Mouse (Mus musculus) limb, embryonic 12.5 days (tissue): ENCODE results near the gene Stk19. TPM values are rescaled to one million over a fixed set of nuclear protein-coding genes. Genes with fewer than 3 reads are reported as not detected.

ENCODE experiments used
- ATAC-seq: fragments of 200-750 bp; cut with Nextera tagmentation; 2 replicates; pipeline ENCODE4 v1.8.0; 2017; ENCODE audit warnings: low read depth, moderate TSS enrichment; ENCODE audit not compliant: insufficient number of reproducible peaks, insufficient read depth, low FRiP score, low TSS enrichment
- H3K27ac ChIP-seq: fragments of 300-500 bp; sonication (generic); 2 replicates; pipeline ENCODE4 v1.5.1; 2016; ENCODE audit warnings: mild to moderate bottlenecking, moderate library complexity
- H3K27me3 ChIP-seq: fragments of 300-500 bp; sonication (generic); 2 replicates; pipeline ENCODE4 v1.6.1; 2016; ENCODE audit warnings: mild to moderate bottlenecking, moderate library complexity
- H3K36me3 ChIP-seq: fragments of 300-500 bp; sonication (generic); 2 replicates; pipeline ENCODE4 v1.6.1; 2016; ENCODE audit warnings: mild to moderate bottlenecking, moderate library complexity
- H3K4me1 ChIP-seq: fragments of 300-500 bp; sonication (generic); replicated peaks from 2 replicates; pipeline ENCODE4 v1.6.1; 2016
- H3K4me2 ChIP-seq: fragments of 300-500 bp; sonication (generic); 2 replicates; pipeline ENCODE4 v1.6.1; 2016; ENCODE audit warnings: mild to moderate bottlenecking, moderate library complexity
- H3K4me3 ChIP-seq: fragments of 300-500 bp; sonication (generic); replicated peaks from 2 replicates; pipeline ENCODE4 v1.5.1; 2016; ENCODE audit warnings: mild to moderate bottlenecking
- H3K9ac ChIP-seq: fragments of 300-500 bp; sonication (generic); replicated peaks from 2 replicates; pipeline ENCODE4 v1.6.1; 2016; ENCODE audit warnings: mild to moderate bottlenecking, moderate library complexity
- H3K9me3 ChIP-seq: fragments of 300-500 bp; sonication (generic); 2 replicates; pipeline ENCODE4 v1.6.1; 2016; ENCODE audit warnings: mild to moderate bottlenecking, moderate library complexity
- WGBS: fragments of 180-500 bp; shearing (Covaris S2); methylation state at CpG from one replicate; pipeline ENCODE4 v1.1.7; 2016; 5-methylcytosine and 5-hydroxymethylcytosine counted together
- microRNA-seq: library from miRNA; unstranded; fragments of <30 nt; microRNA quantifications from one replicate; pipeline ENCODE4, GENCODE M21; 2017
- polyA plus RNA-seq: library from polyadenylated mRNA; unstranded; fragments of >200 nt; fragmentation: Nextera tagmentation; extraction: Ambion mirVana; gene quantifications from 2 replicates; pipeline ENCODE4 v1.2.1, GENCODE M21; 2016

Gene Stk19
- polyA plus RNA-seq, 1 experiment from 2014 or later = 24.9 TPM

DNA sequence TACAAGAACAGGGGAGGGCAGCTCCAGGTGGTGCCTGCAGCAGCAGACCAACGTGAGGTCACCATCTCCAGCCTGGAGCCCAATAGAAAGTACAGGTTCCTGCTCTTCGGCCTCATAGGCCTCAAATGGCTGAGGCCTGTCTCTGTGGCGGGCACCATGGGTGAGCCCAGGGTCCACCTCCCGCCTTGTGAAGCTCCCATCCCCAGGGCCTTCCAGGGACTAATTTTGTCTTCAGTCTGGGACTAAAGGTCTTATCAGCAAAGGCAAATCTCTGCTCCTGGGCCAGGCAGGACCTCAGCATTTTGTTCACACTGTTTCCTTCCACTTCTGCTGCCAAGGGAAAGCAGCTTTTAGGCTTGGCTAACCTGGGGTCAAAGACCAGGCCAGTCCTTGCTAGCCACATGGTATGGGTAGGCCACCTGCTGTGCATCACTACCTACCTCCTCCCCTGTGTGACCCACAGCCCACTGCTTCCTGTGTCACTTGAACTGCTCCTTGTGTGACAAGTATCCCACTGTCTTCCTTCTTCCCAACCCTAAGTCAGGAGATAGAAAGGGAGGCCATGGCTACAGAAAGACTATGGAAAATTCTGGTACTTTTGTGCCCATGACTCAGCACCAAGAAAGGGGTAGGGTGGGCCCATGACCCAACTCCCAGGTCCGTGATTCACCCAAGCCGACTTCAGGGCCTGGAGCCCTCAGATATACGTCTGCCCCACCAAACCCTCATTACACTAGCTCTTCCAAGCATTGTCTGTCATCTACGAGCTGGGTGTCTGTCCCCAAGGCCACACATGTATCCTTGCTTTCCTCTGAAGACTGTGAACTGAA lies 40.2 kb downstream of the Stk19 start:
- H3K9me3 ChIP-seq = peaks cover 8% of the 10 kb centered on the region; the same call in 1 of the 2 replicates
- WGBS = 85% methylated on average over 8 of the region's 8 CpGs
- H3K36me3 ChIP-seq = no peaks in the 10 kb centered on the region
- no peak overlapping the region for H3K4me3 ChIP-seq
- no peaks in the 10 kb centered on the region for H3K27me3 ChIP-seq
- no peak overlapping the region for H3K27ac ChIP-seq
- no peak overlapping the region for H3K4me2 ChIP-seq
- ATAC-seq = no peak
- no peak overlapping the region for H3K9ac ChIP-seq
- no peaks in the 10 kb centered on the region for H3K4me1 ChIP-seq

- 66% methylated on average over 9 of the region's 9 CpGs for WGBS
- Histone ChIP-seq H3K9me3 (peaks cover 8% of the 10 kb centered on the region; the same call in 1 of the 2 replicates), H3K4me2 (no peak overlapping the region), H3K9ac (no peak overlapping the region), H3K27me3 (no peaks in the 10 kb centered on the region), H3K4me3 (no peak overlapping the region), H3K36me3 (no peaks in the 10 kb centered on the region), H3K4me1 (no peaks in the 10 kb centered on the region), H3K27ac (no peak overlapping the region)
- ATAC-seq = no peak
Measured at GRCm38 (mm10) chr17:34795633-34796032, 41.1 kb downstream of the Stk19 start.

DNA sequence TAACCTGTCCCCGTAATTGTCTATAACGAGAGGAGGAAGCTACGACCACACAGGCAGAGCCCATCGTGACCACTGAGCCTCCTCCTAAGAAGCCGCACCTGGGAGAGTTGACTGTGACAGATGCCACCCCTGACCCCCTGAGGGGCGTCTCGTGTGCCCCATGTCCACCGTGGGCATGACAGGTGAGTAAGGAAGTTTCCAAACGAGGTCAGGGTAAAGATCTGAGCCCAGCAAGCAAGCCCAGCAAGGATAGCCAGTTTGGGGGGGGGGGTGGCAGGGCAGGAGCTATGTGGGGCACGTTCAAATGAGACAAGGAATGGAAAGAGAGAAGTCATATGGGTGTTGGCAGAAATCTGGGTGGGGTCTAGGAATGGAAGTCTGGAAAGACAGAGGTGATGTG lies 41.7 kb downstream of the Stk19 start:
- H3K27ac ChIP-seq = no peak overlapping the region
- no peaks in the 10 kb centered on the region for H3K36me3 ChIP-seq
- no peak for ATAC-seq
- no peaks in the 10 kb centered on the region for H3K4me1 ChIP-seq
- H3K4me3 ChIP-seq = no peak overlapping the region
- 85% methylated on average over 10 of the region's 10 CpGs for WGBS
- H3K4me2 ChIP-seq = no peak overlapping the region
- peaks cover 8% of the 10 kb centered on the region; the same call in 1 of the 2 replicates for H3K9me3 ChIP-seq
- H3K9ac ChIP-seq = no peak overlapping the region
- H3K27me3 ChIP-seq = no peaks in the 10 kb centered on the region

- Histone ChIP-seq H3K4me1 (no peaks in the 10 kb centered on the region), H3K9ac (no peak overlapping the region), H3K9me3 (peaks cover 20% of the 10 kb centered on the region), H3K27ac (no peak overlapping the region), H3K36me3 (no peaks in the 10 kb centered on the region), H3K4me2 (no peak overlapping the region), H3K4me3 (no peak overlapping the region), H3K27me3 (no peaks in the 10 kb centered on the region)
- WGBS = 76% methylated on average over 9 of the region's 9 CpGs
- no peak for ATAC-seq
Measured at GRCm38 (mm10) chr17:34777680-34778325, 58.9 kb downstream of the Stk19 start.

Small RNA genes within 50 kb of the gene (microRNA-seq; reads per million reads assigned to microRNA genes)
- gene Mir6970 (0.70 reads per million), gene Mir6971 (1.9 reads per million), gene Mir6972 (not detected)

Other genes starting within 250 kb of the Stk19 start
- 2.6 and 3.8 TPM in 2 replicates for gene Gpsm3, start 247.1 kb downstream of the Stk19 start, polyA plus RNA-seq
- gene Pbx2, start 245.7 kb downstream of the Stk19 start, polyA plus RNA-seq = 24.6 and 26.6 TPM in 2 replicates
- gene Ager, start 239.1 kb downstream of the Stk19 start, polyA plus RNA-seq = 2.8 and 3.5 TPM in 2 replicates
- gene Rnf5, start 233.3 kb downstream of the Stk19 start, polyA plus RNA-seq = 143 and 145 TPM in 2 replicates
- gene Agpat1, start 232.7 kb downstream of the Stk19 start, polyA plus RNA-seq = 50.5 and 53.4 TPM in 2 replicates
- gene Egfl8, start 221.0 kb downstream of the Stk19 start, polyA plus RNA-seq = 3.0 and 3.4 TPM in 2 replicates
- 15.9 and 17.6 TPM in 2 replicates for gene Ppt2, start 208.4 kb downstream of the Stk19 start, polyA plus RNA-seq
- gene Prrt1, start 207.4 kb downstream of the Stk19 start, polyA plus RNA-seq = 0.20 and 0.28 TPM in 2 replicates
- gene Fkbpl, start 192.2 kb downstream of the Stk19 start, polyA plus RNA-seq = 14.0 and 19.5 TPM in 2 replicates
- gene Atf6b, start 189.8 kb downstream of the Stk19 start, polyA plus RNA-seq = 94.8 and 103 TPM in 2 replicates
- not detected in 2 replicates for gene Tnxb, start 166.4 kb downstream of the Stk19 start, polyA plus RNA-seq
- gene C4b, start 93.1 kb downstream of the Stk19 start, polyA plus RNA-seq = not detected in 2 replicates
- not detected in 2 replicates for gene Cyp21a1, start 32.4 kb downstream of the Stk19 start, polyA plus RNA-seq
- 70.8 and 81.7 TPM in 2 replicates for gene Dxo, start 74 bp upstream of the Stk19 start, polyA plus RNA-seq
- gene Skiv2l, start 13.3 kb upstream of the Stk19 start, polyA plus RNA-seq = 58.3 and 65.7 TPM in 2 replicates
- gene Nelfe, start 13.4 kb upstream of the Stk19 start, polyA plus RNA-seq = 125 and 134 TPM in 2 replicates
- 1.4 and 3.0 TPM in 2 replicates for gene Cfb, start 25.6 kb upstream of the Stk19 start, polyA plus RNA-seq
- gene Zbtb12, start 42.5 kb upstream of the Stk19 start, polyA plus RNA-seq = 9.3 and 10.8 TPM in 2 replicates
- 0.18 TPM in 1 of 2 replicates, not detected in the other for gene Gm20547, start 45.1 kb upstream of the Stk19 start, polyA plus RNA-seq
- 0.84 and 1.1 TPM in 2 replicates for gene C2, start 61.3 kb upstream of the Stk19 start, polyA plus RNA-seq
- gene Ehmt2, start 61.5 kb upstream of the Stk19 start, polyA plus RNA-seq = 114 TPM in 2 replicates
- not detected in 2 replicates for gene Slc44a4, start 77.5 kb upstream of the Stk19 start, polyA plus RNA-seq
- gene Neu1, start 94.3 kb upstream of the Stk19 start, polyA plus RNA-seq = 16.2 and 18.9 TPM in 2 replicates
- gene Hspa1b, start 122.3 kb upstream of the Stk19 start, polyA plus RNA-seq = 0.19 TPM in 1 of 2 replicates, not detected in the other
- not detected in 2 replicates for gene Gm20481, start 133.0 kb upstream of the Stk19 start, polyA plus RNA-seq
- gene Hspa1a, start 135.2 kb upstream of the Stk19 start, polyA plus RNA-seq = 1.9 and 2.0 TPM in 2 replicates
- 1.0 and 1.1 TPM in 2 replicates for gene Hspa1l, start 135.8 kb upstream of the Stk19 start, polyA plus RNA-seq
- gene Lsm2, start 144.9 kb upstream of the Stk19 start, polyA plus RNA-seq = 222 and 234 TPM in 2 replicates
- 169 and 171 TPM in 2 replicates for gene Vars, start 164.0 kb upstream of the Stk19 start, polyA plus RNA-seq
- gene Vwa7, start 179.6 kb upstream of the Stk19 start, polyA plus RNA-seq = 0.10 and 0.13 TPM in 2 replicates
- 3.2 and 3.3 TPM in 2 replicates for gene Sapcd1, start 191.1 kb upstream of the Stk19 start, polyA plus RNA-seq
- gene Msh5, start 209.8 kb upstream of the Stk19 start, polyA plus RNA-seq = 2.9 and 3.4 TPM in 2 replicates
- gene Clic1, start 213.0 kb upstream of the Stk19 start, polyA plus RNA-seq = 194 and 195 TPM in 2 replicates
- gene Ddah2, start 222.1 kb upstream of the Stk19 start, polyA plus RNA-seq = 489 and 492 TPM in 2 replicates
- gene Ly6g6c, start 228.4 kb upstream of the Stk19 start, polyA plus RNA-seq = not detected in 2 replicates
- gene Mpig6b, start 229.2 kb upstream of the Stk19 start, polyA plus RNA-seq = 0.68 and 0.76 TPM in 2 replicates
- gene Ly6g6e, start 240.0 kb upstream of the Stk19 start, polyA plus RNA-seq = 1.3 and 2.5 TPM in 2 replicates
- 0.68 and 1.0 TPM in 2 replicates for gene Ly6g6d, start 241.1 kb upstream of the Stk19 start, polyA plus RNA-seq
- gene Ly6g6f, start 248.7 kb upstream of the Stk19 start, polyA plus RNA-seq = 0.44 and 0.66 TPM in 2 replicates